Mouse (Mus musculus) heart, embryonic 13.5 days (tissue): ENCODE data around the gene Olfr516. TPM values are rescaled to one million over a fixed set of nuclear protein-coding genes. Genes with fewer than 3 reads are reported as not detected.
"Not testable (repeated sequence)": the region's sequence is repeated elsewhere in the genome, so short reads cannot be mapped to it uniquely, and the experiment has no call there.

Experiments
- ATAC-seq: fragments of 200-750 bp; cut with Nextera tagmentation; 2 replicates; pipeline ENCODE4 v1.8.0; 2017; ENCODE audit warnings: moderate TSS enrichment; ENCODE audit not compliant: insufficient number of reproducible peaks, low FRiP score, low TSS enrichment; ENCODE audit errors: extremely low read depth
- H3K27ac ChIP-seq: fragments of 300-500 bp; sonication (generic); replicated peaks from 2 replicates; pipeline ENCODE4 v1.5.1; 2015; ENCODE audit warnings: moderate library complexity, mild to moderate bottlenecking, inconsistent platforms
- H3K27me3 ChIP-seq: fragments of 300-500 bp; sonication (generic); replicated peaks from 2 replicates; pipeline ENCODE4 v1.6.1; 2015; ENCODE audit warnings: mild to moderate bottlenecking, inconsistent platforms
- H3K36me3 ChIP-seq: fragments of 300-500 bp; sonication (generic); 2 replicates; pipeline ENCODE4 v1.6.1; 2015; ENCODE audit warnings: mild to moderate bottlenecking, inconsistent platforms
- H3K4me1 ChIP-seq: fragments of 300-500 bp; sonication (generic); 2 replicates; pipeline ENCODE4 v1.6.1; 2015; ENCODE audit warnings: inconsistent platforms
- H3K4me2 ChIP-seq: fragments of 300-500 bp; sonication (generic); 2 replicates; pipeline ENCODE4 v1.6.1; 2015; ENCODE audit warnings: inconsistent platforms, mild to moderate bottlenecking, moderate library complexity
- H3K4me3 ChIP-seq: fragments of 300-500 bp; sonication (generic); 2 replicates; pipeline ENCODE4 v1.5.1; 2015; ENCODE audit warnings: moderate library complexity, mild to moderate bottlenecking, inconsistent platforms
- H3K9ac ChIP-seq: fragments of 300-500 bp; sonication (generic); 2 replicates; pipeline ENCODE4 v1.6.1; 2015; ENCODE audit warnings: inconsistent platforms, mild to moderate bottlenecking, moderate library complexity
- H3K9me3 ChIP-seq: fragments of 300-500 bp; sonication (generic); 2 replicates; pipeline ENCODE4 v1.6.1; 2016; ENCODE audit warnings: inconsistent platforms
- WGBS: fragments of 180-500 bp; shearing (Covaris S2); methylation state at CpG from one replicate; pipeline ENCODE4 v1.1.7; 2015; ENCODE audit warnings: mixed read lengths; 5-methylcytosine and 5-hydroxymethylcytosine counted together
- polyA plus RNA-seq: library from polyadenylated mRNA; unstranded; fragments of >200 nt; fragmentation: Nextera tagmentation; extraction: Ambion mirVana; gene quantifications from 2 replicates; pipeline ENCODE4 v1.2.1, GENCODE M21; 2015

Gene Olfr516
- polyA plus RNA-seq, result not detected in 2 replicates

DNA sequence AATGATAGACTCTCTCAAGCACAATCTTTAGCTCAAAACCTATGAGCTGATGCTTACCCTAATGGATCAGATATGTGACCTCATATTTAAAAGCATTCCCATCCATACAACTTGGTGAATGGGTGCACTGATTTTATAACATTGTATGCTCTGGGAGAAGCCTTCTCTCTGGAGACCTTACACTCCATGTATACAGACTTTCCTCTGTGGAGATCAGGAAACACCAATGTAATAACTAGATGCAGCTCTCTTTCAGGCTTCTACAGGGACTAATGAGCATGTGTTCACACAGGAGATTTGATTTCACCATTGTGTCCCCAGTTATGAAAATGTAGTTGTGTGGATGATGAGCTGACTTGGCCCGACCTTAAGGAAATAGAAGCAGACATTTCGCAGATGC lies at the start of gene Olfr516:
Gene Olfr516 (minus strand): TSS at position 101 of the 400 bp plus-strand sequence.
- Histone ChIP-seq H3K4me2 (no peak within 1 kb of the TSS), H3K27me3 (no peaks in the 10 kb centered on the region), H3K9me3 (no peaks in the 10 kb centered on the region), H3K27ac (no peak within 1 kb of the TSS), H3K36me3 (no peaks in the 10 kb centered on the region), H3K9ac (no peak within 1 kb of the TSS), H3K4me3 (no peak within 1 kb of the TSS), H3K4me1 (no peaks in the 10 kb centered on the region)
- 84% methylated on average over 2 of the region's 2 CpGs for WGBS
- no peak for ATAC-seq

DNA sequence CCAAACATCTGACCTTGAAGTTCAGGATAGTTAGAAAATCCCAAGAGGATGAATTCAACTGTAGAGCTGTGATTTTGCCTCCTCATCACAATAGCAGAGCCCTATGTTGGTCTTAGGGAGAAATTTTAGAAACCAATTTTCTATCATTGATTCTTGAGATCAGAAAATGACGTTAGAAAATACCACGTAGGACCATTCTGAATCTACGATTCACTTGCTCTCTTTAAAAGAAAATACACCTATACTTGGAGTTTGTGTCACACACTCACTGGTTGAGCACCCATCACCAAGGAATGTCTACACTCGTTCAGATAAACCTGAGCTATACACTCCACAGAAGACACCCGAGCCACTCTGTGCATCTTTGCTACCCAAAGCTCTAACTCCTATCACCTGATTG lies 44.0 kb upstream of the Olfr516 start, which contains the start of gene Olfr519:
Gene Olfr519 (minus strand): TSS at position 101 of the 400 bp plus-strand sequence.
- Histone ChIP-seq H3K9me3 (no peaks in the 10 kb centered on the region), H3K4me3 (no peak within 1 kb of the TSS), H3K36me3 (no peaks in the 10 kb centered on the region), H3K27ac (no peak within 1 kb of the TSS), H3K4me1 (no peaks in the 10 kb centered on the region), H3K27me3 (no peaks in the 10 kb centered on the region), H3K4me2 (no peak within 1 kb of the TSS), H3K9ac (no peak within 1 kb of the TSS)
- ATAC-seq, result no peak
- 68% methylated on average over 5 of the region's 5 CpGs for WGBS

DNA sequence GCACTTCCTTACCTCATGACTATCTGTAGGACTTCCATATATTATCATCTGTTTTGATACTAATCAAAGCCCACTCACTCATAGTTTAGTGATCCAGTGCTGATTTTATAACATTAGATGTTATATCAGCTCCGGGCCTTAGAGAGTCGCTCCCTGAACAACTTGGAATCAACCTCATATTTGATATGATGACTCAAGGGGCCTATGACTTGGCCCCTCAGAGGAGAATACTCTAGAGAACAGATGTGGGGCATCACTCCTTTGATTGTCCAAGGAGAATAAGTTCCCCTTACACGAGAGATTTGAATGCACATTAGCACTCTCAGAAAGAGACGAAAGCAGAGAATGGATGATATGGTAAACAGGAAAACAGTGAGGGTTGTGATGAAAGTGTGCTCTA lies 34.6 kb upstream of the Olfr516 start, which contains the start of gene Olfr518:
Gene Olfr518 (minus strand): TSS at position 101 of the 400 bp plus-strand sequence.
- Histone ChIP-seq H3K4me3 (no peak within 1 kb of the TSS), H3K4me2 (no peak within 1 kb of the TSS), H3K27me3 (no peaks in the 10 kb centered on the region), H3K36me3 (no peaks in the 10 kb centered on the region), H3K9me3 (no peaks in the 10 kb centered on the region), H3K9ac (no peak within 1 kb of the TSS), H3K4me1 (no peaks in the 10 kb centered on the region), H3K27ac (no peak within 1 kb of the TSS)
- WGBS, result 70% methylated on average over 4 of the region's 4 CpGs
- ATAC-seq, result no peak

DNA sequence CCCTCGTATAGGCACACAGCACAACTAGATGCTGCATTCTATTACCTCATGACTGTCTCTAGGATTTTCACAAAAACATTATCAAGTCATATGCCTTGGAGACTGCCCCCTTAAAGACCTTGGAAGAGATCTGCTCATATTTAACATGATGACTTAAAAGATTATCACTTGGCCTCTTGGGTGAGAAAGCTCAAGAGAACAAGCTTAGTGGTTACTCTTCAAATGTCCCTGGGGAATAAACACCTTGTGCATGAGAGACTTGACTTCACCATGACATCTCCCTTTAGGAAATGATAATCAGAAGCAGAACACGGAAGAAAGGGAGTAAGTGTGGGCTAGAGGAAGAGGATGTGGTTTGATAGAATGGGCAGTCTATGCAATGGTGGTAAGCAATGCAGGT lies 21.9 kb upstream of the Olfr516 start, which contains the start of gene Olfr517:
Gene Olfr517 (minus strand): TSS at position 101 of the 400 bp plus-strand sequence.
- 53% methylated on average over 2 of the region's 2 CpGs for WGBS
- Histone ChIP-seq H3K36me3 (no peaks in the 10 kb centered on the region), H3K27me3 (no peaks in the 10 kb centered on the region), H3K9ac (no peak within 1 kb of the TSS), H3K9me3 (no peaks in the 10 kb centered on the region), H3K4me1 (no peaks in the 10 kb centered on the region), H3K27ac (no peak within 1 kb of the TSS), H3K4me2 (no peak within 1 kb of the TSS), H3K4me3 (no peak within 1 kb of the TSS)
- no peak for ATAC-seq

DNA sequence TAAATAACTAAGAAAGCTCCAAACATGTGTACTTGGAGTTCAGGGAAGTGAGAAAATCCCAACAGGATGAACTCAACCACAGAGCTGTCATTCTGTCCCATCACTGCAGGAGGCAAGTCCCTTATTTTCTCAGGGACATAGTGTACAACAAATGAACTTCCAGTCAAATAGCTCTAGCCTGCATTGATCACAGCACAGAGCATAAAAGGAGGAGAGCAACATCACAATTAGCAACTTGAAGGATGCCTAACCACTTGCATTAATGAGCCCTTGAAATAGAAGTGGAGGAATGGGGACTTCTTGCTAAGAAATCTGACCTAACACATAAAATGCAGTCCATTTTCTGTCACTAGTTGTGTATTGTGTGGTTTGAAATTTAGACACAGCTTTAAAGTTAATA lies 24.4 kb downstream of the Olfr516 start, which contains the start of gene Olfr514:
Gene Olfr514 (minus strand): TSS at position 101 of the 400 bp plus-strand sequence.
- Histone ChIP-seq H3K9me3 (peaks cover 4% of the 10 kb centered on the region; the same call in 1 of the 2 replicates), H3K36me3 (no peaks in the 10 kb centered on the region), H3K4me3 (no peak within 1 kb of the TSS), H3K4me1 (no peaks in the 10 kb centered on the region), H3K27ac (no peak within 1 kb of the TSS), H3K4me2 (no peak within 1 kb of the TSS), H3K27me3 (no peaks in the 10 kb centered on the region), H3K9ac (no peak within 1 kb of the TSS)
- no peak for ATAC-seq

DNA sequence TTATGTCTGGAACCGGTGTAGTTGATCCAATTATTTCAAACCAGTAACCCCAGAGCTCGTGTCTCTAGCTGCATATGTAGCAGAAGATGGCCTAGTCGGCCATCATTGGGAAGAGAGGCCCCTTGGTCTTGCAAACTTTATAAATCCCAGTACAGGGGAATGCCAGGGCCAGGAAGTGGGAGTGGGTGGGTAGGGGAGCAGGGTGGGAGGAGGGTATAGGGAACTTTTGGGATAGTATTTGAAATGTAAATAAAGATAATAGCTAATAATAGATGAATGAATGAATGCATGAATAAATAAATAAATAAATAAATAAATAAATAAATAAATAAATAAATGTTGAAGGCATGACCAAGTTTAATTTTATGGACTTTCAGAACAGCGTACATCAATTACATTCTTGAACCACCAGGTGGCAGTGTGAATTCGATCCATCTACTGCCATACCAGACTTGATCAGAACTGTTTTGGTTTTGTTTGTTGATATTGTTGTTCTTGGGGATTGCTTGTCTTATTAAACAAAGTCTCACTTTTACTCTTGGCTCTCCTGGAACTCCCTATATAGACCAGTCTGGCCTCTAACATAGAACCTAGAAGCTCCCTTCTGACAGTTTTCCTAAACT lies 35.6 kb downstream of the Olfr516 start:
- WGBS, result 45% methylated on average over 5 of the region's 5 CpGs
- not testable (repeated sequence) for H3K36me3 ChIP-seq, H3K4me1 ChIP-seq, ATAC-seq, H3K9ac ChIP-seq, H3K27me3 ChIP-seq, H3K4me3 ChIP-seq, H3K4me2 ChIP-seq, H3K27ac ChIP-seq, H3K9me3 ChIP-seq

DNA sequence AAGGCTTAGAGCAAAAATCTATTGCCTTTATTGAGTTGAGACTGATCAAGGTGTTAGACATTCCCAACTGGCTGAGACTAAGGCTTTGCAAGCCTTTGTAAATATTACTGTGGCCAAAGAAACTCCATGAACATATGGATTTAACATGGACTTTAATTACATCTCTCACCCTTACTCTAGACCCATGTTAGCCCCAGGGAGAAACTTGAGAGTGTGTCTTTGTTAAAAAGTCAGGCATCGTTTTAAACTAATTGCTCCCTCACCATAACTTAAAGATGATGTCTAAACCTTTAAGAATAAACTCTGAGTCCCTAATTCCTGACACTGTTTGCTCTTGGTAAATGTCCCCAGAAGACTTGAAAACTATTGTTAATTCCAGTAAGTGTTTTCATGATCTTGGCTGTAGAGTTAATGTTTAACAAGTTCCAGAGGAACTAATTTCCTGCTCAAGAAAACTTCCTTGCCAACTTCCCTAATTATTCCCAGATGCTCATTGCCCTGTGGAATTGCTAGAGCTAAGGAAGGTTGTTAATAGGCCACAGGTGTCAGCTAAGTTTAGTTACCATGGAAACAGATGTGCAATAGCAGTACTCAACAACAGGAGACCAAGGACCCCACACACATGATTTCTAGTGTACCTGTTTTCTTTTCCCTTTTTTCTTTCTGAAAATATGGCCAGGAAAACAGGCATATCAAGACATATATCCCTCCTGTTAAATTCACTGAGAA lies 53.0 kb downstream of the Olfr516 start:
- no peaks in the 10 kb centered on the region for H3K4me1 ChIP-seq
- no peak overlapping the region for H3K27ac ChIP-seq
- H3K9ac ChIP-seq, result no peak overlapping the region
- H3K36me3 ChIP-seq, result no peaks in the 10 kb centered on the region
- H3K9me3 ChIP-seq, result no peaks in the 10 kb centered on the region
- ATAC-seq, result no peak
- H3K4me3 ChIP-seq, result no peak overlapping the region
- H3K27me3 ChIP-seq, result no peaks in the 10 kb centered on the region
- H3K4me2 ChIP-seq, result no peak overlapping the region
- WGBS, result 37% methylated on average over 1 of the region's 1 CpGs

Other genes starting within 250 kb of the Olfr516 start
- gene Olfr506, start 239.7 kb downstream of the Olfr516 start, polyA plus RNA-seq, result not detected in 2 replicates
- not detected in 2 replicates for gene Olfr507, start 228.7 kb downstream of the Olfr516 start, polyA plus RNA-seq
- not detected in 2 replicates for gene Olfr508, start 220.5 kb downstream of the Olfr516 start, polyA plus RNA-seq
- gene Olfr509, start 198.6 kb downstream of the Olfr516 start, polyA plus RNA-seq, result not detected in 2 replicates
- not detected in 2 replicates for gene Olfr510, start 184.1 kb downstream of the Olfr516 start, polyA plus RNA-seq
- gene Olfr512, start 137.2 kb downstream of the Olfr516 start, polyA plus RNA-seq, result not detected in 2 replicates
- not detected in 2 replicates for gene Olfr513, start 99.6 kb downstream of the Olfr516 start, polyA plus RNA-seq
- not detected in 2 replicates for gene Olfr514, start 24.5 kb downstream of the Olfr516 start, polyA plus RNA-seq
- gene Olfr517, start 21.9 kb upstream of the Olfr516 start, polyA plus RNA-seq, result not detected in 2 replicates
- gene Olfr518, start 34.5 kb upstream of the Olfr516 start, polyA plus RNA-seq, result not detected in 2 replicates
- not detected in 2 replicates for gene Olfr519, start 43.9 kb upstream of the Olfr516 start, polyA plus RNA-seq
- gene Nlrp10, start 79.6 kb upstream of the Olfr516 start, polyA plus RNA-seq, result 8.7 and 9.0 TPM in 2 replicates
- gene Eif3f, start 83.9 kb upstream of the Olfr516 start, polyA plus RNA-seq, result 54.0 and 55.4 TPM in 2 replicates
- gene Tub, start 99.8 kb upstream of the Olfr516 start, polyA plus RNA-seq, result 0.62 and 0.78 TPM in 2 replicates
- gene Ric3, start 232.8 kb upstream of the Olfr516 start, polyA plus RNA-seq, result 0.75 and 0.82 TPM in 2 replicates